Mouse (Mus musculus): Measurements from ENCODE around the gene H2-DMa. TPM values are rescaled to one million over a fixed set of nuclear protein-coding genes. Genes with fewer than 3 reads are reported as not detected.

The H2-DMa gene
- polyA plus RNA-seq, 1 experiment: 13.6 TPM

DNA sequence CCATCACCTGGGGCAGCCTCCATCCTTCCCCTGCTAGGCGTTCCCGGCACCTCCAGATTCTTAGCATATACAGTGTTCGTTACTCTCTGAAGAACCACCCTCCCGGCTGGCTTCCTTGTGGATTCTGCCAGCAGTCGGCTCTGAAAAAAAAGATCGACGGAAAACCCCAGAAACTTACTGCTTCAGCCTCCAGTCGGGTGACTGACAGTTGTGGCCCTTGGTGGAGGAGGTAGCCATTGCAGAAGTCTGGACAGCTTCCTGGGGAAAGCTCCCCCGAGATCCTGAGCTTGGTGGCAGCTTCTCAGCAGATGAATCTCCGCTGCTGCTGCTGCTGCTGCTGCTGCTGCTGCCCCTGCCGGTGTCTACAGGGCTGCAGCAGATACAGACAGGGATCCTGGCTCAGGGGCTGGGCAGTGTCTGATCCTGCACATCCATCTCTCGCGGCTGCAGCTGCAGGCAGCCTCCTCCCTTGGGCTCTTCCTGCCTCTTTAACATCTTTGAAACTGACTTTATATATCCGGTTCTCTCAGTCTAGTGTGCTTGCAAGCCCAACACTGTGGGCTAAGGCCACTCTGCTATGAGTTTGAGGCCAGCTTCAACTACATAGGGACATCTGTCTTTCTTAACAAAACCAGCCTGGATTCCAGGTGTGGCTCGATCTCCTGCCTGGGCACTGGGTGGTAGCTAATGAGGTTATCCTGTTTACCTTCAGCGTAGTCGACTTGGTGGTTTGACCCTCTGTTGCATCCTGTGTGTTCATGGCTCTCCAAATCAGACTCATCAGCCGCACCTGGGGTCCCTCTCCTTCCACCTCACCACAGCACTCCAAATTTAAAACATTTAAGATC is 9.8 kb downstream of the H2-DMa start:
- Histone ChIP-seq H3K4me1 (ENCODE audit: control insufficient read depth, insufficient read depth, low read length) (peaks cover 6% of the 10 kb centered on the region), H3K4me3 (replicated peaks; ENCODE audit: insufficient read depth, low read depth, low read length) (no peak overlapping the region), H3K27ac (ENCODE audit: insufficient read depth, low read length) (no peak overlapping the region), H3K27me3 (ENCODE audit: control insufficient read depth, insufficient read depth, low read length) (no peaks in the 10 kb centered on the region)
- WGBS: 40% methylated on average over 18 of the region's 18 CpGs
- TF ChIP-seq POLR2A (IDR thresholded peaks at IDR 0.05; ENCODE audit: borderline replicate concordance, insufficient read depth, low read length): no peak
- TF ChIP-seq CTCF (IDR thresholded peaks at IDR 0.05; ENCODE audit: borderline replicate concordance, insufficient read depth, low read depth, low read length): no peak
- no peak for DNase-seq

DNA sequence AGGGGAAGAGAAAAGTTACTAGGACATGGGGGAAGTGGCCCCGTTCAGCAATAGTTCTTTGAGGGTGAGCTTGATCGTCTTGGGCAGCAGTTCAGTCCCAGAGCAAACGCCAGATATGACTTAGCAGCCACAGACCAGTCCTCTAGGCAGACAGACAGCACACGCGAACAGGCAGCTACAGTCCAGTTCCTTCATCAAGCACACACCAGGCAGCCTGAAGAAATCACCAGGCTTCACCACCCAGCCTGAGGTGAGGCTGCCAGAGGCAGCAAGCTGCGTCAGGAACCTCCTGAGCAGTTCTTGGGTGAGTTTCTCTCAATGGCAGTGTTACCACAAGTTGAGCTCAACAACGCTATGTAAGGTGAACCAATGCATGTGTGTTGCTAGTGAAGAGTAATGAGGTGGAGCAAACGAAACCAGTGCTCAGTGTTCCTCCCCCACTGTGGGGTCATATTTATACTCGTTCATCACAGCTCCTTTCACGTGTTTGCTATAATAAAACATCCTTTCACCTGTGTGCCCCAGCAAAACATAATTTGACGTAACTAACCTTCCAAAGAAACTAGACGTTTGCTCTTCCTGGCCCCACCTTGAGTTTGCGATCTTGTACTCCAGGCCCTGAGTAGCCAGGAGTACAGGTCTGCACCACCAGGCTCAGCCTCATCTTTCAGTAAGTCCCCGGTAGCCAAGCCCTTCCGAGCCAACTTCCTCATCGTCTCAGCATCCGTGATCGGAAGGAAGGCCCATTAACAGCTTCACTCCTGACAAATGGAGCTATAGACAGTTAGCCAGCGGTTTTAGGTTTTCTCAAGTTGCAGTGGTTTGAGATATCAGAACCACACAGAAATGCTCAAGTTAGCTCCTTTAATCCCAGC is 11.0 kb downstream of the H2-DMa start:
- H3K4me1 ChIP-seq (ENCODE audit: control insufficient read depth, insufficient read depth, low read length): peaks cover 6% of the 10 kb centered on the region
- no peaks in the 10 kb centered on the region for H3K27me3 ChIP-seq (ENCODE audit: control insufficient read depth, insufficient read depth, low read length)
- 84% methylated on average over 19 of the region's 19 CpGs for WGBS
- no peak overlapping the region for H3K27ac ChIP-seq (ENCODE audit: insufficient read depth, low read length)
- peak in 1 of 2 experiments; percentile 3 for DNase-seq
- no peak overlapping the region for H3K4me3 ChIP-seq (replicated peaks; ENCODE audit: insufficient read depth, low read depth, low read length)
- TF ChIP-seq CTCF (IDR thresholded peaks at IDR 0.05; ENCODE audit: borderline replicate concordance, insufficient read depth, low read depth, low read length): no peak
- no peak for TF ChIP-seq POLR2A (IDR thresholded peaks at IDR 0.05; ENCODE audit: borderline replicate concordance, insufficient read depth, low read length)

DNA sequence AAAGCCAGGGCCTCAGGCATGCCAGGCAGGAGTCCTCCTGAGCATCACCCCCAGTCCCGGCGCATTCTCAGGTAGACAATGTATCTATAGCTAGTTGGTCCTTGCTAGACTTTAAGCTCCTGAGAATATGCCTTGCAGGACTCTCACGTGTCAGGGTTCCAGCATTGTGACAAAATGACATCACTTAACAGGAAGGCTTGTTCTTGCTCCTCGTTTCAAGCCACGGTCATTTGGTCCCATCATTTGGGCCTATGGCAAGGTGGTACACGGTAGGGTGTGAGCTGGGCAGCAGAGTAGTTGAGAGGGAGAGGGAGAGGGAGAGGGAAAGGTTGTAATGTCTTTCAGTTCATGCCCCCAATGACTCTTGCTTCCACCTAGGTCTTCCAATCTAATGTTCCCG is 12.6 kb downstream of the H2-DMa start:
- H3K4me3 ChIP-seq (replicated peaks; ENCODE audit: insufficient read depth, low read depth, low read length): no peak overlapping the region
- peaks cover 6% of the 10 kb centered on the region for H3K4me1 ChIP-seq (ENCODE audit: control insufficient read depth, insufficient read depth, low read length)
- H3K27me3 ChIP-seq (ENCODE audit: control insufficient read depth, insufficient read depth, low read length): no peaks in the 10 kb centered on the region
- DNase-seq: peak in 1 of 2 experiments; percentile 3
- TF ChIP-seq POLR2A (IDR thresholded peaks at IDR 0.05; ENCODE audit: borderline replicate concordance, insufficient read depth, low read length): no peak
- 71% methylated on average over 7 of the region's 7 CpGs for WGBS
- H3K27ac ChIP-seq (ENCODE audit: insufficient read depth, low read length): no peak overlapping the region

DNA sequence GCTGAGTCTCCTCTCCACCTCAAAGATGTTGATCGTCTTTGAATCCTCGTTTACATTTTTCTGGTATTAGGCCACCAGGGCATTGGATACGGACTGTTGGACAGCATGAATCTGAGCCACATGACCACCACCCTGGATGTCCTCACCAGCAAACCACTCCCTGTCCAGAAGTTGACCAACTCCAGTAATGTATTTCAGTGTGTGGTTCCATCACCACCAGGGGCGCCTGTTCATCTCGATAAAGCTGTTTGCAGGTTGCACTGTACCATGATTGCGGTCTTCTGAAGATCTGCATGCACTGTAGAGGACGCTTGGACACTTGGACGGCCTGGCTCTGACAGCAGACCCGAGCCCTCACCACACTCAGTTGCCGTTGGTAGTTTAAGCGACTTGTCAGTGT is 13.9 kb downstream of the H2-DMa start:
- 79% methylated on average over 11 of the region's 11 CpGs for WGBS
- H3K4me1 ChIP-seq (ENCODE audit: control insufficient read depth, insufficient read depth, low read length): peaks cover 3% of the 10 kb centered on the region; the same call in 1 of the 2 replicates
- TF ChIP-seq POLR2A (IDR thresholded peaks at IDR 0.05; ENCODE audit: borderline replicate concordance, insufficient read depth, low read length): no peak
- TF ChIP-seq CTCF (IDR thresholded peaks at IDR 0.05; ENCODE audit: borderline replicate concordance, insufficient read depth, low read depth, low read length): no peak
- H3K4me3 ChIP-seq (replicated peaks; ENCODE audit: insufficient read depth, low read depth, low read length): no peak overlapping the region
- H3K27me3 ChIP-seq (ENCODE audit: control insufficient read depth, insufficient read depth, low read length): no peaks in the 10 kb centered on the region
- no peak for DNase-seq
- H3K27ac ChIP-seq (ENCODE audit: insufficient read depth, low read length): no peak overlapping the region

DNA sequence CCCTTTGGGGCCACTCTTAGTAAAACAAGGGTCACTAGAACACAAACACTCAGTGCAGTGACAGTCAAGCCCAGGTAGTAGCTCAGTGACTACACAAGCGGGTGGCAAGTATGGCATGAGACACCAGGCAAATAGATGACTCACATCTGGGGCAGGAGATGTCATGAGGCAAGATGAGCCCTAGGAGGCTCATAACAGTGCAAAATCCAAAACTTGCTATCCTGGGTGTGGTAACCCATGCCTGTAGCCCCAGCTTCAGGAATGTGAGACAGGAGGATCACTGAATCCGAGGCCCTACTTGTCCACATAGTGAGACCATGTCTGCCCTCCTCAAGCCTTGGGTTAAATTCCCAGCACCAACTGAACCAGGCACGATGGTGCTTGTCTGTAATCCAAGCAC is 15.1 kb downstream of the H2-DMa start:
- no peak for TF ChIP-seq CTCF (IDR thresholded peaks at IDR 0.05; ENCODE audit: borderline replicate concordance, insufficient read depth, low read depth, low read length)
- TF ChIP-seq POLR2A (IDR thresholded peaks at IDR 0.05; ENCODE audit: borderline replicate concordance, insufficient read depth, low read length): no peak
- no peak overlapping the region for H3K27ac ChIP-seq (ENCODE audit: insufficient read depth, low read length)
- no peak overlapping the region for H3K4me3 ChIP-seq (replicated peaks; ENCODE audit: insufficient read depth, low read depth, low read length)
- H3K27me3 ChIP-seq (ENCODE audit: control insufficient read depth, insufficient read depth, low read length): no peaks in the 10 kb centered on the region; the same call in 1 of the 2 replicates
- WGBS: 86% methylated on average over 3 of the region's 3 CpGs
- no peak for DNase-seq
- H3K4me1 ChIP-seq (ENCODE audit: control insufficient read depth, insufficient read depth, low read length): no peaks in the 10 kb centered on the region

DNA sequence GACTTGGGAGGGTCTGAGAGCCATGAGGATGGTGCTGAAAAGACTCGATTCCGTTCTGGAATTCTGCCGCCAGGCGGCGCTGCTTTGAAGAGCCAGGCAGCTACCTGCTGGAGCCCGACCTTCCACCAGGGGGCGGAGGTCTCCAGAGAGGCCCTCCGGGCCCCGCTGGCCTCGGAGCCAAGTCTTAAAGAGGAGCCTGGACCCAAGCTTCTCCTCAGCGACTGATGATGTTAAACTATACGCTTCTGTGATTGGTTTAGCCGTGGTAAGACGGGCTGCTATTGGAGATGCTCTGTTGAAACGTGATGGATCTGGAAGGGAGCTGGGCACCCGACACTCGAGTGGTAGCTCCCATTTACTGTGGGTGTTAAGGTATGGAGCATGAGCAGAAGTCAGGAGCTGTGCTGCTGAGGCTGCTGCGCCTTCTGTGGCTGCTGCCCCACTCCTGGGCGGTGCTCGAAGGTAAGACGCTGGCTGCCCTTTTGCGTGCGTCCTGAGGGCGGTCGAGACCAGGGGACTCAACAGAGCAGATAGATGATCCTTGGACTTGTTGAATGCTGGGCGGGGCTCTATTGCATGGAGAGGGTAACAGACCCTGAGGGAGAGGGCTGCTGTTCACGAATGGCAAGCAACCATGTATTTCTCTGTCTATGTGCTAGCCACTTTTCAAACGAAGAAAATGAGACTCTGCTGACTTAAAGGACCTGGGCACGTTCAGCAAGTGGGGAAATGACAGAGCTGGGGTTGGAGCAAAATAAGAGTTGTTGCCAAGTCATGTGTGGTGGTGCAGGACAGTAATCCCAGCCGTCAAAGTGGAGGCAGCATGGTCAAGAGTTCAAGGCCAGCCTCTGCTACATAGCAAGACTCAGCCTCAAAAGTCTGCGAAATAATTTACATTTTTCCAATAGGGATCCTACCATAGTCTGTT is 16.2 kb downstream of the H2-DMa start:
- H3K27me3 ChIP-seq (ENCODE audit: control insufficient read depth, insufficient read depth, low read length): no peaks in the 10 kb centered on the region; the same call in 1 of the 2 replicates
- peak overlapping the region; percentile 56 for H3K4me3 ChIP-seq (replicated peaks; ENCODE audit: insufficient read depth, low read depth, low read length)
- DNase-seq: peak; percentile 98
- 5% methylated on average over 31 of the region's 31 CpGs for WGBS
- H3K4me1 ChIP-seq (ENCODE audit: control insufficient read depth, insufficient read depth, low read length): no peaks in the 10 kb centered on the region
- no peak overlapping the region for H3K27ac ChIP-seq (ENCODE audit: insufficient read depth, low read length)
- TF ChIP-seq CTCF (IDR thresholded peaks at IDR 0.05; ENCODE audit: borderline replicate concordance, insufficient read depth, low read depth, low read length): peak; percentile 99
- TF ChIP-seq POLR2A (IDR thresholded peaks at IDR 0.05; ENCODE audit: borderline replicate concordance, insufficient read depth, low read length): no peak

DNA sequence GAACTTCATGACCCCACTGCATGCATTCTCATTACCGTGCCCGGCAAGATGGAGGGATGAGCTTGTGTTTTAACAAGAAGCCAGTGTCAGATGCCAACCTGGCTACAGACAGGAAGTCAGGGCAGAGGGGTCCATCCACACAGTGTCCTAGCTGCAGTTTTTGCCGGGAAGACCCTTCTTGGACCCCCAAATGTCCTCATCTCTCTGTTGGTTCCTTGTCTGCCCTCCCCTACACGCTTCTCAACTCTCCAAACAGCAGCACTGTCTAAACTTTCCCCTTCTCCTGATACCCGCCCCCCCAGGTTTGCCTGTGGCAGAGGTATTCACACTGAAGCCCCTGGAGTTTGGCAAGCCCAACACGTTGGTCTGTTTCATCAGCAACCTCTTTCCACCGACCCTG is 18.3 kb downstream of the H2-DMa start:
- WGBS: 70% methylated on average over 7 of the region's 7 CpGs

More for the DNA sequence above, 18.3 kb downstream of the H2-DMa start:
- TF ChIP-seq CTCF (IDR thresholded peaks at IDR 0.05; ENCODE audit: borderline replicate concordance, insufficient read depth, low read depth, low read length): no peak
- no peak for TF ChIP-seq POLR2A (IDR thresholded peaks at IDR 0.05; ENCODE audit: borderline replicate concordance, insufficient read depth, low read length)
- no peak for DNase-seq
- Histone ChIP-seq H3K4me1 (ENCODE audit: control insufficient read depth, insufficient read depth, low read length) (no peaks in the 10 kb centered on the region), H3K27me3 (ENCODE audit: control insufficient read depth, insufficient read depth, low read length) (no peaks in the 10 kb centered on the region; the same call in 1 of the 2 replicates), H3K4me3 (replicated peaks; ENCODE audit: insufficient read depth, low read depth, low read length) (no peak overlapping the region), H3K27ac (ENCODE audit: insufficient read depth, low read length) (no peak overlapping the region)
